Mouse (Mus musculus) cerebellum, adult 18-20 months (tissue): ENCODE results near the gene Mtmr10.

ENCODE experiments used
- DNase-seq, 2 experiments: peaks; one replicate each; pipeline ENCODE4 v3.0.0; 2021

The Mtmr10 gene

DNA sequence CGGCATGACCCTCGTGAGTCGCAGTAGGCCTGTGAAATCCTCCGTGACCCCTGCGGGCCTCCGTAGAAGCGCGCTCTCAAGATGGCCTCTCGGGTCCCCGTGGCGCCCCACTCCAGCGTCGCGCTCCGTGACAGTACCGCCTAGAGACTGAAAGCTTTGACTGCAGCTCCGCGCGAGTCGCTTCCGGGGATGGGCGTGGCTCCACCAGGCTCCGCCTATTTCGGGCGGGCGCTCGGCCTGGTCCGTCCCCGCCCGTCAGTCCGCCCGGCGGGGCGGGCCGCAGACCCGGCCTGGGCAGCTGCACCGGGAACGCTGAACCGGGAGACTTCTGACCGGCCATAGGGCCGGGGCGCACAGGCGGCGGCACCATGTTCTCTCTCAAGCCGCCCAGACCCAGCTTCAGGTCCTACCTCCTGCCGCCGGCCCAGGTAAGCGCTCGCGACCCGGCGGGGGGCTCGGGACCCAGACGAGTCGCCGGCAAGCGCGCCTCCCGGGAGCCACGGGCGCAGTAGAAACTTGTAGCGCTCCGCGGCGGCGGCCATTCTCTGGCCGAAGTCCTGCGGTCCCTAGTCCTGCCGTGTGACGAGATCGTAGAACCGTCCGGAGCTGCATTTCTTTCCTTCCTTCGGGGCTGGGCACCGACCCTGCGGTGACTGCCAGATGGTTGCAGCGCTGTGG lies at the start of gene Mtmr10:
Gene Mtmr10, plus strand, starts transcription at position 240 of the 678 bp plus-strand sequence.
- peak; percentile 94 to 97 for DNase-seq

DNA sequence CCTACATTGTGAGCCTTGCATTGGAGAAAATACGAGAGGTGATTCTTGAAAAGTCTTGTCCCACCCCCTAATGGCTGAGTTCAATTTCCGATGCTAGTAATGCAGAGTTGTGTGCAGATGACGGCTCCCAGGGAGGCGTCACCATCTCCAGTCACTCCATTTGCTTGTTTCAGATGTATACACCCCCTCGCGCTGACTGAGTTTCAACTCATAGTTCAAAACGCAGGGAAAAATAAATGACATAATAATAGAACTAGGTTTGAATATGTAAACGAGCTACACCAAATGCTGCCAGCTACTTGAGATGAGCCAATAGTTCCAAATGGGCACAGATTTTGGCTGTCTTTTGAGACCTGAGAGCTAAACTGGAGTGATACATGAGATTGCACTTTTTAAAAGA lies 49.7 kb upstream of the Mtmr10 start:
- DNase-seq = no peak

DNA sequence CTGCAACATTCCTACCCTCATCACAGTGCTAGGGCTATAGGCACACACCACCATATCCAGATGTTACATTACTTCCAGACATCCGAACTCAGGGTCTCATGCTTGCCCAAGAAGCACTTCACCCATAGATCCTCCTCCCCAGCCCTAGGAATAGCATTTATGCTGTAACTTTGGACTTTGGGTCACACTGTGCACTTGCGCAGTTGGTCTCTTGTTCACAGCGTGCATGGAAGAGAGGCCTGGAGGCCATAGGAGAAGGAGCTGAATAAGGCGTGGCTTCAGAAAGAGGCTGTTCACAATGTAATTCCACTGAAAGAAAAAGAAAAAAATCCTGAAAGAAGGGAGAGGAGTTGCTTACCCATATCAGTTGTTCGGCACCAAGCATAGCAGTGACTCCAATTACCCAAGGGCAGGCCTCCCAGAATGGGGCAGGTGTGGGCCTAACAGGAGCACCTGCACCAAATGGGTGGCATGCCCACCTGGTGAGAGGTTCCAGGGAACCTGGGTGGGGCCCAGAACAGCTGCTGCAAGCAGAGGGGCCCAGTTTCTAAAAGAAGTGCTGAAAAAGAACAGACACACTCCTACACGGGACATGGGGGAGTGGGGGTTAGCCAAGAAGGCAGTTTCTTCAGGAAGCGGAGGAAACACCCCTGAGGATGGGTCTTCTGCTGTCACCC lies 48.9 kb upstream of the Mtmr10 start:
- no peak for DNase-seq

DNA sequence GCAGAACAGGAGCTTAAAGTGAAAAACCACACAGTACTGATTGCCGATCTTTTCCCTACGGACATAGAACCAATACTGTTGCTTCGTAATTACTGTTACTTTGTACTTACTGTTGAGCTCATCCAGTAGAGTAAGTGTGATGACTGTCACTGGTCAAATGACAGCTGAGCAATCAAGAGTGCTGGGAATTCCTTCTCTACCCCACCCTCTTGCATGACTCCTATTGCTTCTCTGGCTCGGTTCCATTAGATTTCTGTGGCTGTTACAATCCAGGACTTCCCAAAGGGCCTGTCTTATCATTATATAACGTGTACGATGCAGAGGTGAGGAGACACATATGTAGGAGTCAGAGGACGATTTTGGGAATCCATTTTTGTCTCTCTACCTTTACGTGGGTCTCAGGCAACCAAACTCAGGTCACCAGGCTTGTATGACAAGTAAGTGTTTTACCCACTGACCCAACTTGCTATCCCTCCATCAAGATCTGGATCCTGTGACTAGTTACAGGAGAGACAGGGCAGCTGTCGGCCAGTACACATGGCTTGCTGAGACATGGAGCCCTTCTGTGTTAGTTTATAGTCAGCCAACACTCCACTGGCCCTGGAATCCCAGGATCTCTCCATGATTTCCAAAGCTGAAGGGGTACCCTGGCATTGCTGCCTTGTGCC lies 48.2 kb upstream of the Mtmr10 start:
- DNase-seq = no peak

DNA sequence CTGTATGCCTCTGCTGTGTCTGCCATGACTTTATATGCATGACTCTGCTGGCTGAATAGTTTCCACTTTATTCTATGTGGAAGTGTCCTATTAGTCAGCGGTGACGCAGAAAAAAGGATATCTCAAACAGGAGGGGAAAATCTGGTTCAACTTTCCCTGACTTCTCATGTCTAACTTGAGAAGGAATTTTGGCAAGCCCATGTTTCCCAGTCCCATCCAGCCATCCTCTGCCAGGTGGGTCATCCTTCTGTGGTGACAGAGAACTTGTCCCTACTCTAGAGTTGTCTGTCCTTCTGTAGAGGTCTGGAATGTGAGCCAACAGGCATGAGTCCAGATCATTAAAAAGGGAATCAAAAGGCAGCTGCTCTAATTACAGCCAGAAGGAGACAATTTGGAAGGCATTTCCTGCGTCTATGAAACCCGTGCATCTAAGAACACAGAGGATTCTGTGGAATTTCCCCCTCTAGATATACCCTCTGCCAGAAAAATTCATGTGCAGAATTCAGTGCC lies 47.6 kb upstream of the Mtmr10 start:
- DNase-seq = peak; percentile 5 to 16

DNA sequence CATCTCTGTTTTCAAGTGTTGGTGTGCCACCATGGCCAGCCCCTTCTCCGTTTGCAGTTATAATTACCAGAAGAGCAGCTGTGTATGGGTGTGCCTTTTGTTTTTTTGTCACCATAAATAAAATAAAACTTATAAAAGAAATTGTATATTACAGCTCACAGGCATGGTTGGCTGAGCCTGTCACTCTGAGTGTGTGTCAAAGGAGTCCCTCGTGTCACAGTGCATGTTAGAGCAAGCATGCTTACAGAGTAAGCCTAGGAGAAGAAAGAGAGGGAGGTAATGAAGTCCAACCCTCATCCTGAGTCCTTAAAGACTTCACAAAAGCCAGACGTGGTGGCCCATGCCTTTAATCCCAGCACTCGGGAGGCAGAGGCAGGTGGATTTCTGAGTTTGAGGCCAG lies 45.0 kb upstream of the Mtmr10 start:
- no peak for DNase-seq

DNA sequence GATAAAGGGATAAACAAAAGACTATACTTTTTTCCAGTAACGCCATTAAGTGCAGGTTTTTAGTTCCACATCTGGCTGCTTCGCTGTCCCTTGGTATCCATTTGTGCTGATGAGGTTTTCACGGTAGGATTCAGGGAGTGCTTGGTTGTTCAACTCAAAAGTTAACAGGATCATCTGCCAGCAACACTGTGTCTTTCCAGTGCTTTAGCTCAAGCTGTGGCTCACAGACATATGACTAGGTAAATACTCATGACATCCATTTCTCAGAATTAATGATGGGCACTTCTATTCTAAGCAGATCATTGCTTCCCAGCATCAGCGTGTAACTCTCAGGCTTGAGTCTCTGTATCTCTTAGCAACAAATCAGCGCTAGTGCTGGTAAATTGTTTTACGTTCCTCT lies 43.1 kb upstream of the Mtmr10 start:
- DNase-seq = no peak

DNA sequence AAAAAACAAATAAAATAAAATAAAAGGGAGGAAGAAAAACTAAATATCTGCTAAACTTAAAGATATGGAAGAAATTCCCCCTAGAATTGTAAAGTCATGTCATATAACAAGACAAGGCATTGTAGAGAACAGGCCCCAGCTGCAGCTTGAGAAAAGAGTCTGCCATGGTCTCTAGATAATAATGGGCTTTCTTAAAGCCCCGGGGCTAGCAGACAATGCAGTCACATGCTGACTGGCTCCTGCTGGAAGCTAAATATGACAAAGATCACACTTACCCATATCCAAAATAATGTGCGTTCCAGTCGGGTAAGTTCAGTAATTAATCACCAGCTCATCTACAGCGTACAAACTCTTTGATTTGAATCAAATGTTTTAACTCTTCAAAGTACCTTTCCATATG lies 40.7 kb upstream of the Mtmr10 start:
- DNase-seq = no peak

DNA sequence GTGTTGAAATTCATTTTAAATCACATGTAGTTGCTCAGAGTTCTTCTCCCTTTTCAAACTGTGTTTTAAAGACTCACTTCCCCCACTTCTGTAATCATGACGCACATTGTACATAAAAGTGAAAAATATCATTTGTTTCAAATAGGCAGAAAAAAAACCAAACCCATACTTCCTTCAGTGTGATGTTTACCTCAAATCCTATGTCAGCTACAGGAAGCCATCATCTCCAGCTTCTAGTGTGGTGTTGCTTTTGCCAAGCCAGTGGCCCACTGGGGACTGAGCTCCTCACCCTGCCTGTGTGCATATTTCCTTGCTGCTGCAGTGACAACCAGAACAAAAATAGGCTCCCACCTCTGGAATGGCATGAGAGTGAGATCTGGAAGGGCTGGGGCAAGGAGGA lies 39.1 kb upstream of the Mtmr10 start:
- DNase-seq = no peak

DNA sequence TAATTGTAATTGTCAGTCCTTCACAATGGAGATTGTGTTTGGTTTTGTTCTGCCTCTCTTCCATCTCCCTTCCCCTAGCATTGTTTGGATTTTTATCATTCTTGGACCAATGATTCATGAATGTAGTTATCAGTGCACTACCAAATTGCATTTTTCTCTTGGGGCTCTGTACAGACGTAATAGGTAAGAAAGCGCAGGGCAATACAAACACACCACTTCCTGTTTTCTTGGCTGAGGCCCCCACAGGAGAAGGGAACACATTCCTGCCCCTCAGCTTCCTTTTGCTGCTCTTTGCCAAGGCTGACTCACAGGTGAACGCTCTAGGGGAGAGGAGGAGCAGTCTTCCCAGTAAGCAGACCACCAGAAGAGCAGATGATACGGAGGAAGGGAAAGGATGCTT lies 37.7 kb upstream of the Mtmr10 start:
- DNase-seq = no peak

DNA sequence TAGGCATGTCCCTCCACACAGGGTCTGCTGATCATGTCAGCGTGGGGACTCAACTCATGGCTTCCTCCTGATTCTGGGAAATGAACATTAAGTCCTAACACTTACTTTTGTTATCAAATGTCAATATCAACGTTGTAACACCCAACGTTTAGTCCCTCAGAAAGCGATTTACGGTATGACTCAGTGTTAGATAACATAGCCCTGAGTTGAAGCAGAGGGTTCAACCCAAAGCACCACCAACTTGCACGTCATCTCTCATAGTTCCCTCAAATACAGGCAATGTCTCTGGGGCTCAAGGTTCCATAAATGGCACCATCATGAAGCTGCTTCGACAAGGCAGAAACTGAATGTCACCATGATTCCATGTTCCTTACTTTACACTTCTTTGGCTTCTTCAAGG lies 37.0 kb upstream of the Mtmr10 start:
- no peak for DNase-seq

DNA sequence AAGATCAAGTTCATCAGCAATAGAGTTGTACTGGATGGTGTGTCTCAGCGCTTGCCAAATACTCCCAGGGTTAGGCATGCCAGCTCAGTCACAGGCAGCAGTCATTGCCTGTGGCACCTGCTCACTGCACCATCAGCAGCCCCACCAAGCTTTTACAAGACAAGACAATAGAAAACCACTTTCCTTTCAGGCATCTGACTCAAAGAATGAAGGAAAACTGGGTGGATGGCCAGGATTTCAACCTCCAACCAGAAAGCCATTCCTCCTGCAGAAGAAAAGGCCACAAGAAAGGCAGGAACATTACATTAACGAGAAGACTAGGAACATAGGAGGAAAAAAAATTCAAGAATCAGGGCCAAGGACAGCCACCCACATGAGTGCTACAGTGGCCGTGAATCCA lies 33.7 kb upstream of the Mtmr10 start:
- DNase-seq = no peak

DNA sequence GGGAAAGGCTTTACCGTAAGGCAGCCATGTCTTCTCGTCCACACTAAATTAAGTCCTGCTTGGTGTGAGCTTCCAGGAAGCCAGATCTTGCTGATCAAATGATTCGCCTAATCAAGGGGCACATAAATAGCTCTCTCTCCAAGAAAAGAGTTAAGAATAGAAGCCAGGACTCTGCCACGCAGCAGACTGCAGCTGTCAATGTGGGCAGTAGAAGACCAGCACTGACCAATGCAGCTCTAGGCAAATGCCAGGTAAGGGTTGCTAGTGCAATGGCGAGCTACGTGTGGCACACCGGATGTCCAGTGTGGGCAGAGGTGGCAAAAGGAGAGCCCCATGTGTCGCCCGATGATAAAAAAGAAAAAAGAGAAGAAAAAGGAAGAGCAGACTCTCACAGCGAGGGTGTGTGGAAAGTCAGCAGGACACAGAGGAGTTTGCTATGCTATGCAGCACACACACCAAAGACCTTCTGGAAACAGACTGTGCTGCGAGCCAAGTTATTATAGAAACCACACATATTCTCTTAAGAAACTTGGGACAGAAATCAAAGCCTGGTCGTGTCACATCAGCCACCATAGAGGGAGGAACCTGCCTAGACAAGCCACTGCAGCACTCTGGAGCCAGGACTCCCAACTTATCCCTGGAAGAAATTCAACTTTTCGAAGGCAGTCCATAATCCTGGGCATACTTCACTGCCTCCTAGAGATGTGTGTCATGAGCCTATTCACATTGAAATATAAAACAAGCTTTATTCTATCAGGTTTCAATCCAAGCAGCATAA lies 21.8 kb upstream of the Mtmr10 start:
- no peak for DNase-seq

DNA sequence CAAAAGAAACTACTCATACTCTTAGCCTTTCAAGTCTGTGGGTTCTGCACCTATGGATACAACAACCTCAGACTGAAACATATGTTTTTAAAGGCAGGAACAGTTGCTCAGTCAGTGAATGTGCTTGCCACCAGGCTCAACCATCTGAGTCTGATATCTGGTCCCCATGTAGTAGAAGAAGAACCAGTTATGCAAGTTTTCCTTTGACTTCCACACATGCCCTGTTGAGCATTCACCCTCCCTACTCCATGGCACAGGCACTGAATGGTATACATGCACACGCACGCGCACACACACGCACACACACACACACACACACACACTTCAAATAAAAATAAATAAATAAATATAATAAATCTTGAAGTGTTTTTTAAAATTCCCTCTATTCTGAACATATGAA lies 20.9 kb upstream of the Mtmr10 start:
- no peak for DNase-seq

DNA sequence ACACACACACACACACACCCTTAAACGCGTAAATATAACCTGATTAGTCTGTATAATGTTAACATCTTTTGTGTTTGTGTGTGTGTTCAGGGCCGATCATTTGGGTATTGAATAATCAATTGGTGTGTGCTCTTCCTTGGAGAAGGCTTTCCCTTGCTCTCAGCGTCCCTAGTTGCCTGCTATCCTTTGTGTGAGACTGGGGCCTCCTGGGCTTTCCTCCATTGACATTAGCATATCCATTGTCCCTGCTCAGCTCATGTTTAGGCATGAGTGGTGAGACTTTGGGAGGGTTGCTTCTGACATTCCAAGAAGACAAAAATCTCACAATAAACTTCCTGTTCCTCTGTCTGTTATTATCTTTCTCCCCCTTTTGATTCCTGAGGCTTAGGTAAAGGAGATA lies 15.5 kb upstream of the Mtmr10 start:
- DNase-seq = no peak

DNA sequence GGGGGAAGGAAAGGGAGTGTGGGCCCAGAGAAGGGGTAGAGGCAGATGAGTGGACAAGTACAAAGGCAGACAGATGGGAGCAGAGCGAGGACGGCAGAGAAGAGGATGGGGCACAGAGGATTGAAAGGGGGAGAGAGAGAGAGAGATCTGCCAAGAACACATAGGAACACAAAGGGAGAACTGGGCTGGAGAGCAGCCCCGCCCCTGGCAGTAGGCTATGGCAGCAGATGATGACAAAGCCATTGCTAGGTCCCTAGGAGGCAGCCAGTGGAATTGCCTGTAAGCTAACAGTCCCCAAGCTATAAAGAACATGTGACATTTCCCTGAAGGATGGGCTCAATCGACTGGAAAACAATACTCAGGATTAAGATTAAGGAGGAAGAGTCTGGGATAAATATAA lies 11.9 kb upstream of the Mtmr10 start:
- DNase-seq = no peak

DNA sequence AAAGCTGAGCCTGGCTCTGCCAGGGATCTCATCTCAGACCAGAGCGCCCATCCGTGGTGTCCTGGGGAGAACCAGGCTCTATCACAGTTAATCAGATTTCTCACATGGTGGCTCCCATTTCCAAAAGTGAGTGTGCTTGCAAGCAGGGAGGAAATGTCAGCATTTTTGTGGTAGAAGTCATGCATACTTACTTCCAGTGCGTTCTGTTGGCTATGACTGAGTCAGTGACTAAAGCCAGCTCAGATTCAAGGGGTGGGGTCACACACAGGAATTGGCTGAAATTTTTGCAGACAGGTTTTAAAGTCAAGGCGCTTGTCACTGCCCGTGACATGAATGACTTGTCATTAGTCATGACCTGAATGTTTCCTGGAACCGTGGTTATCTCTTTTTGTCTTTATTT lies 10.5 kb upstream of the Mtmr10 start:
- no peak for DNase-seq

DNA sequence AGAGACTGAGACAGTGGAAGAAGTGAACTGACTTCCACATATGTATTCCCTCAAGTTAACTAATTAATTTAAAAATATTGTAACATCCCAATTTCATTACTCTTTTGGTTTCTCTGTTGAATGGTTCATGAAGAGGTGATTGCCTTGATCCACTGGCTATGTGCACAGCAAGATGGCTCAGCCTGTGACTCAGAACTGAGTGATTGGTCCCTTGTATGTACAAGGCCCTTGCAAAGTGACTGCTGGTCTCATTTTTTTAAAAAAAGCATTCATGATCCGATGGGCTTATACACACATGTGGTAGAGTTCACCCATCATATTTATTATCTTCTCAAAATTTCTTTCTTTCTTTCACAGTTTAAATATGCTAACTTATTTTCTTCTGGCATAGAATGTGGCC lies 8.9 kb upstream of the Mtmr10 start:
- DNase-seq = no peak

DNA sequence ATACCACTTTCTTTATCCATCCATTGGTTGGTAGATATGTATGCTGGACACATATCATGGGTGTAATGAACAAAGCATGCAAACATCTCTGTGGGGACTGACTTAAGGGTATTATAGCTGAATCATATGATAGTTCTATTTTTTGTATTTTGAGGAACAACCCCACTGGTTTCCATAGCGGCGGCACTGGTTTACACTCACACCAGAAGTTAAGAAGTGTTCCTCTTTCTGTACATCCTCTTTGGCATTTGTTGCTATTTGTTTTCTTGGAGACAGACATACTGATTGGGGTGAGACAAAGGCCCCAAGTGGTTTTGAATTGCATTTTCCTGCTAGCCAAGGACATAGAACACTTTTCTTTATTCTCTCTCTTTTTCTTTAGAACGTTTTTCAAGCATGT lies 7.9 kb upstream of the Mtmr10 start:
- no peak for DNase-seq

DNA sequence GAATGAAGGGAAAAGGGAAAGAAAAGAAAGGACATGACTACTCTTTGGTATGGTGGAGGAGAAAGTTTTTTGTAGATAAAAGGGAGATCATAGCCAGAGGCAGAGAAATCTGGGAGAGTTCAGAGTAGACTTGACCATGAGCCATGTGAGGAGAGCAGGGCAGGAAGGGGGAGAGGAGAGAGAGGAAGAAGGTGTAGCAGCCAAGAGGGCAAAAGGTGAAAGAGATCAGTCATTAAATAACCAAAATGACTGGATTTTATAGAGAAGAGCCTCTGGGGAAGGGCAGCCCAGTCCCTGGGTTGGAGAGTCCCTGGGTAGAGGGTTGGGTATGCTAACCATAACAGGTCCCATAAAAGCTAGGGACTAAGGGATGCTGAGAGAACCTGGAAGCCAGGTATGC lies 887 bp upstream of the Mtmr10 start:
- no peak for DNase-seq

DNA sequence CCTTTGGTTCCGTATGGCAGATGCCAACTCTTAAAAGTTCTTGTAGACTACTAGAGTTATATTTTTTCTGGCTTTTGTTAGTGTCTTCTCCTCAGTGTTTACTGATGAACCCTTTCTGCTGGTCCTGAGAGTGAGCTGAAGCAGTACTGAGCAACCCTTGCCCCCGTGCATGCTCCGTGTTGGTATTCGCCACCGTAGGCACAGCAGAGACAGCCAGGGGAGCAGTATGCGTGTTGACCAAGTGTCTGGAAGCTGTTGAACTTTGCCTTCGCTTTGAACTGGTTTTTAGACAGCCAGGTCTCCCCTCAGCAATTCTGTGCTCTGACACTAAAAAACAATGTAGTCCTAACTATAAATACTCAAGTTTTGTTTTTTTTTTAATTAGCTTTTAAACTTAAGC lies 2.0 kb downstream of the Mtmr10 start:
- DNase-seq = no peak

DNA sequence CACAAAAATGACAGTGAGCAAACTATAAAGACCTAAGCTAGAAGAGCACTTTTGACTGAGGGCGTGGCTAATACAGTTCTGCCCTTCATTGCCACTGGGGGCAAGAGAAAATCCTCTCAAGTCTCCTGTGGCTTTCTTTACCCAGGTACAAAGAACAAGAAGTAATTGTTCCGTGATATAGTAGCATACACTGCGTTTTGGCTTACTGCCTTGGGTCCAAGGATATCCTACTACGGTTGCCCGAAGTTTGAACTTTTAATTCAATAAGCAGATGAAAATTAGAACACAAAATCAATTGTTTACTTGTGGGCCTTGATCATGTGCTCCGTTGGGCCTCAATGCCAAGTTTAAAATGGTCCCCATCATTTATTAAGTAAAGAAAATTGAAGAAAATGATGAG lies 3.0 kb downstream of the Mtmr10 start:
- no peak for DNase-seq

DNA sequence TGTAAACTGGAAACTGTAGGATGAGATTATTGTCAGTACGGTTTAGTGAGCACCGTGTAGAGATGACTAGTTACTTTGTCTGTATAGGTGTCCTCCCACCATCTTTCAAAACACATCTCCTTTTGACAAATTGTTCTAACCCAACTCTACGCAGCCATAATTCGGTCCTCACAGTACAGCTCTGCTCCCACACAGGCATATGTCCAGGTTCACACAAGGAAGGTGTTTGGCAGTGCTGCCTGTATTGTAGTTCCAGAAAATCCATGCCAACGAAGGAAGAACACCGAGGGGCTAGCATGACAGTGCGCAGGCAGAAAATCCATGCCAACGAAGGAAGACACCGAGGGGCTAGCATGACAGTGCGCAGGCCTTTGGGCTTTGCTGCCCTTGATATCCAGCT lies 4.3 kb downstream of the Mtmr10 start:
- DNase-seq = peak; percentile 19 to 26
